Mouse (Mus musculus) midbrain, embryonic 11.5 days (tissue): ENCODE measurements at regions not wholly inside any gene's neighbourhood (a gene's known extent, or its start where the extent isn't known, plus 50 kb on each side); places are given as distances from the start of the nearest gene placed in this dataset.

Experiments used
- ATAC-seq: fragments of 200-750 bp; cut with Nextera tagmentation; 2 replicates; pipeline ENCODE4 v1.8.0; 2017; ENCODE audit warnings: moderate TSS enrichment, moderate library complexity; ENCODE audit not compliant: low FRiP score
- DNase-seq: peaks from one replicate; pipeline ENCODE4 v3.0.0; 2015; ENCODE audit warnings: low spot score; ENCODE audit errors: missing footprints
- H3K27ac ChIP-seq: fragments of 300-500 bp; sonication (generic); 2 replicates; pipeline ENCODE4 v1.5.1; 2014; ENCODE audit warnings: low read depth, low read length
- H3K27me3 ChIP-seq: fragments of 300-500 bp; sonication (generic); 2 replicates; pipeline ENCODE4 v1.6.1; 2014; ENCODE audit warnings: mild to moderate bottlenecking, low read length, moderate library complexity, mixed read lengths; ENCODE audit not compliant: control insufficient read depth, insufficient read depth
- H3K36me3 ChIP-seq: fragments of 300-500 bp; sonication (generic); 2 replicates; pipeline ENCODE4 v1.6.1; 2014; ENCODE audit warnings: mild to moderate bottlenecking, low read length, moderate library complexity, mixed read lengths; ENCODE audit not compliant: control insufficient read depth, insufficient read depth
- H3K4me1 ChIP-seq: fragments of 300-500 bp; sonication (generic); 2 replicates; pipeline ENCODE4 v1.6.1; 2014; ENCODE audit warnings: low read length; ENCODE audit not compliant: control insufficient read depth, insufficient read depth
- H3K4me2 ChIP-seq: fragments of 300-500 bp; sonication (generic); 2 replicates; pipeline ENCODE4 v1.6.1; 2014; ENCODE audit warnings: mild to moderate bottlenecking, moderate library complexity
- H3K4me3 ChIP-seq: fragments of 300-500 bp; sonication (generic); 2 replicates; pipeline ENCODE4 v1.5.1; 2014; ENCODE audit warnings: low read depth, low read length
- H3K9ac ChIP-seq: fragments of 300-500 bp; sonication (generic); 2 replicates; pipeline ENCODE4 v1.6.1; 2014; ENCODE audit warnings: low read length
- H3K9me3 ChIP-seq: fragments of 300-500 bp; sonication (generic); 2 replicates; pipeline ENCODE4 v1.6.1; 2016; ENCODE audit warnings: low read length; ENCODE audit not compliant: control insufficient read depth
- WGBS: fragments of 180-500 bp; shearing (Covaris S2); extraction: QIAGEN DNeasy Blood & Tissue Kit; methylation state at CpG from one replicate; pipeline ENCODE4 v1.1.7; 2014; 5-methylcytosine and 5-hydroxymethylcytosine counted together

DNA sequence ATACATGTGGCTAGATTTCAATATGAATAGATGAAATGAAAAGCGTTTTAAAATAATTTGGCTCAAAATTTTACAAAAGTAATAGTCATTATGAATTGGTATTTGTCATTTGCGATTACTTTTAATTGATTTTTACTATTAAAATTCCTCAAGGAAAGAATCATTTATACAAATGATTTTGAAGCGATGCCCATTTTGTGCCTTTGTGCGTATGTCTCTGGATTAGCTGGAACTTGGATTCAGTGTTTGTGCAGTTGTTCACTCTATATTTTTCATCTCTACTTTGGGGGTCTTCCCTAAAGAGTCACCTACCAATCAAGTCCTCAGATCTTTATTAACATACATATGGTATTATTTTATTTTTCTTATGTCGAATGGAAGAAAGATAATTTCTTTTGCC, 274.3 kb downstream of the Ptprc start:
- peak overlapping the region; percentile 56 for H3K4me3 ChIP-seq
- H3K36me3 ChIP-seq = no peaks in the 10 kb centered on the region
- H3K27ac ChIP-seq = peak overlapping the region; percentile 86
- H3K4me2 ChIP-seq = peak overlapping the region; percentile 64
- peaks cover 23% of the 10 kb centered on the region for H3K4me1 ChIP-seq
- DNase-seq = no peak
- no peaks in the 10 kb centered on the region for H3K9me3 ChIP-seq
- 52% methylated on average over 5 of the region's 5 CpGs for WGBS
- no peak for ATAC-seq
- peak overlapping the region; percentile 83 for H3K9ac ChIP-seq
- H3K27me3 ChIP-seq = no peaks in the 10 kb centered on the region

DNA sequence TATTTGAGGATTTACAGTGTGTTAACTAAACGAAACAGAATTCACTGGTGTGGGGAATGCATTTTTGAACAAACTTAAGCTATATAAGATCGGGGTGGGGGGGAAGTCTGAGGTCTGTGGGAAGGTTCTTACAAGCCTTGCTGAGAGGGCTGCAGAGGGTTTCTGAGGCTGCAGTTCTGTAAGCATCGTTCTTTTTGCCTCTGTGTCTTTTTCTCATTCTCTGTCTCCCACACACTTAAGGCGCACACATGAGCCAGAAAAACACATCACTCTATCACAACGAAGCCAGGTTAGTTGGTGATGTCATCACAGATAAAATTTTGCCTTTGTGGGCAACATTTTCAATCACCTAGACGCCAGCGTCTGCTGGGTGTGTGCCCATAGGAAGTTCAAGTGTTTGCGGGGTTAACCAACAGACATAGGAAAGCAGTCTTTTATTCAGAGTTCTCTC, 274.9 kb downstream of the Ptprc start:
- peak overlapping the region; percentile 64 for H3K4me2 ChIP-seq
- H3K27ac ChIP-seq = peak overlapping the region; percentile 86
- ATAC-seq (peak; percentile 45), DNase-seq (peak; percentile 97)
- H3K27me3 ChIP-seq = no peaks in the 10 kb centered on the region
- no peaks in the 10 kb centered on the region for H3K9me3 ChIP-seq
- peak overlapping the region; percentile 56 for H3K4me3 ChIP-seq
- peaks cover 20% of the 10 kb centered on the region for H3K4me1 ChIP-seq
- WGBS = 14% methylated on average over 8 of the region's 8 CpGs
- peak overlapping the region; percentile 83 for H3K9ac ChIP-seq
- no peaks in the 10 kb centered on the region for H3K36me3 ChIP-seq

DNA sequence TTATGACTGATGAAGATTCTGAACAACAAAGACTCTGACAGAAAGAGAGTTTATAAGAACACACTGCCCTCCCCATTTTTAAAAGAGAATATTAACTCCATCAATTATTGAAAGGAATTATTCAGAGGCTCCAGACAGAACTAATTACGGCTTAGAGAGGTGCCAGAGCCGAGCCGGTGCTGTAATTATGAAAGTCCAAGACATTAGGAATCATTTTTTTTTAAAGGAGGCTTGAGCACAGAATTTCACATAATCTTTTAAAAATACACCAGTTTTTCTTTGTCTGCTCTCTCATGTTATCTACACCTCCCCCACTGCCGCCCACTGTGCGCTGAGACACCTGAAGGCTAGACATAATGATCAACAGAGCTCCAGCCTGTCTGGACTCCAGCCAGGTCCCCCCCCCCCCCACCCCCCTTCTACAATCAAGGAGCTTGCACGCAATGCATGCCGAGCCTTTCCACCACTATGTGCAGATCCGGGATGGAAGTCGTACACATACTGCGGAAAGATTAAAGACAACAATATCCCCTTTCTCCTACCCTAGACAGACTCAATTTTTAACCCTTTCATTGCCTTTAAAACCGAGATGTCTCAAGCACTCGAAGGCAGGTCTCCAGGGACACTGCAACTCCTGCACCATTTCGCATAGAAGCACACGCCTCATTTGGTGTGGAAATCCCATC, 275.4 kb downstream of the Ptprc start:
- no peaks in the 10 kb centered on the region for H3K27me3 ChIP-seq
- peak overlapping the region; percentile 86 for H3K27ac ChIP-seq
- H3K4me3 ChIP-seq = peak overlapping the region; percentile 56
- under 1% methylated on average over 14 of the region's 14 CpGs for WGBS
- peak overlapping the region; percentile 64 for H3K4me2 ChIP-seq
- DNase-seq = peak; percentile 98
- H3K9ac ChIP-seq = peak overlapping the region; percentile 83
- H3K4me1 ChIP-seq = peaks cover 18% of the 10 kb centered on the region
- peak; percentile 88 for ATAC-seq
- no peaks in the 10 kb centered on the region for H3K36me3 ChIP-seq
- H3K9me3 ChIP-seq = no peaks in the 10 kb centered on the region

DNA sequence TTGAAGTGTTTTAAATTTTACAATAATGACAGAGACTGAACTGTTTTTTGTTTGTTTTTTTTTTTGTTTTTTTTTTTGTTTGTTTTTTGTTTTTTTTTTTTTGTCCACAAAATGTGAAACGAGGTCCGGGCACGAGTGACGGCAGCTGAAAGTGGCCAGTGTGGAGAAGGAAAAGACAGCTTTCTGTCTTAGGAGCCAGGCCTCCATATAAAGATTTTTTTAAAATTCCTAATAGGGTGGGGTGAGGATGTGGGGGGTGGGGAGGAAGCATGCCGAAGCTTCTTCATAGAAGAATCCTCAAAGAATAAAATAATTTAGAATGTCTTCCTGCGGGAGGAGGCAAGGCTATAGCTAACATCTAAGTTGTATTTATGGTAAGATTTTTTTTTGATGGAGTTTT, 276.2 kb downstream of the Ptprc start:
- DNase-seq (no peak), ATAC-seq (no peak)
- H3K36me3 ChIP-seq = no peaks in the 10 kb centered on the region
- H3K4me2 ChIP-seq = peak overlapping the region; percentile 64
- peak overlapping the region; percentile 86 for H3K27ac ChIP-seq
- H3K9me3 ChIP-seq = no peaks in the 10 kb centered on the region
- H3K4me1 ChIP-seq = peaks cover 15% of the 10 kb centered on the region
- H3K4me3 ChIP-seq = peak overlapping the region; percentile 56
- 3% methylated on average over 6 of the region's 6 CpGs for WGBS
- peak overlapping the region; percentile 83 for H3K9ac ChIP-seq
- no peaks in the 10 kb centered on the region for H3K27me3 ChIP-seq

DNA sequence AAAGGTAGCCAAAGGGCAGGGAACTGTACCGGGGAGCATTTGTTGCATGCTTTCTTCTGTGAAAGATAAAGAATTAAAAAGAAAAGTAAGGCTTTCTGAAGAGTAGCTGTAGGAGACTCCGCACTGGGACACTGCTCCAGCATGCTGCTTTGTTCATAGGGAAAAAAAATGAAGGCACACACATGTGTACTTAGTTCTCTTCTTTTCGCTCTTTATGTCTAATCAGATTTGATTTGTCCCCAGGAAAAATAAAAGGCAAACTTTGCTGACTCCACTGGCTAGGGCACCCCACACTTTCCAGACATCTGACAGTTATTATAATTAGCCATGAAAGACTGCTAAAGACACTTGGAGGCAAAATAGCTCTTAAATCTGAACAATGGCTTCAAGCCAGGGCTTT, 276.6 kb downstream of the Ptprc start:
- under 1% methylated on average over 3 of the region's 3 CpGs for WGBS
- peak; percentile 95 for DNase-seq
- H3K4me3 ChIP-seq = peak overlapping the region; percentile 56
- H3K4me1 ChIP-seq = peaks cover 15% of the 10 kb centered on the region
- H3K36me3 ChIP-seq = no peaks in the 10 kb centered on the region
- H3K27ac ChIP-seq = peak overlapping the region; percentile 86
- H3K9ac ChIP-seq = peak overlapping the region; percentile 83
- no peaks in the 10 kb centered on the region for H3K9me3 ChIP-seq
- no peaks in the 10 kb centered on the region for H3K27me3 ChIP-seq
- ATAC-seq = 0 out of 2 replicates have a peak, but pooled peaks have one; percentile 13
- peak overlapping the region; percentile 64 for H3K4me2 ChIP-seq

DNA sequence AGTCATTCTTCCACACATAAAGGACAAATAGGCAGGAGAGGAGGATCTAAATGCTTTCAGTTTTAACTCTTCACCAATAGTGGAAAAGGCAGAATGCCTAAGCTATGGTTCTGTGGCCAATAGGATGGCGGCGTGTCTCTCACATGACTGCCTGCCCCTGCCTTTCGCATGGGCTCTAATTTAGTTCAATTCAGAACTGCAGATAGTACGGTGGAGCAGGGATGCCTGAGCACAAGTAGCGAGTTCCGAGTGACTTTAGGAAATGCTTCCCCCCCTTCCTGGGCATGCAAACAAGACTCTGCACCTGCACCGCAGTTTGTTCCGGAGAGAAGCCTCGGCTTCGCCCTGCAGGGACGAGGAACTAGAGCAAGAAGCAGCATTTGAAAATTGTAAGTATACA, 277.1 kb downstream of the Ptprc start:
- H3K9me3 ChIP-seq = no peaks in the 10 kb centered on the region
- peak overlapping the region; percentile 64 for H3K4me2 ChIP-seq
- DNase-seq (no peak), ATAC-seq (peak; percentile 94)
- peak overlapping the region; percentile 83 for H3K9ac ChIP-seq
- no peaks in the 10 kb centered on the region for H3K36me3 ChIP-seq
- peaks cover 15% of the 10 kb centered on the region for H3K4me1 ChIP-seq
- no peaks in the 10 kb centered on the region for H3K27me3 ChIP-seq
- H3K4me3 ChIP-seq = peak overlapping the region; percentile 56
- 0% methylated on average over 11 of the region's 11 CpGs for WGBS
- H3K27ac ChIP-seq = peak overlapping the region; percentile 86

DNA sequence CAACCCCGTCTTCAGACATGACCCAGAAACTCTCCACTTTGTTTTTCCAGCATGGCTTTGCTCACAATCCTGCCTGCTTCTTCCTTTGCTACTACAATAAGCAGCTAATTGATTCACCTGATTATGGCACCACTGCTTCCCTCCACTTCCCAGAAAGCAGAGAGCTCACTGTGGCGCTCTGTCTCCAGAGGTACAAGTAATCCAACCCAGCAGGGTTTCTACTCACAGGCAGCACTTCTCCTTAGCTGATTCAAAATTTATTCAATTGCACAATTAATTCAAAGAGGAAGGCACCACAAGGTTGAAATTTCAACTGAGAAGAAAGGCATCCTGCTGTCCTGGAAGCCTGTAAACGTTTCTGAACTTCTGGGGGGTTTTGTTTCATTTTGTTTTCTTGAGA, 293.9 kb downstream of the Ptprc start:
- no peak overlapping the region for H3K9ac ChIP-seq
- no peaks in the 10 kb centered on the region for H3K27me3 ChIP-seq
- no peaks in the 10 kb centered on the region for H3K4me1 ChIP-seq
- no peak overlapping the region for H3K27ac ChIP-seq
- no peak overlapping the region for H3K4me2 ChIP-seq
- DNase-seq (no peak), ATAC-seq (no peak)
- no peaks in the 10 kb centered on the region for H3K36me3 ChIP-seq
- 14% methylated on average over 3 of the region's 3 CpGs for WGBS
- H3K4me3 ChIP-seq = no peak overlapping the region
- no peaks in the 10 kb centered on the region for H3K9me3 ChIP-seq

DNA sequence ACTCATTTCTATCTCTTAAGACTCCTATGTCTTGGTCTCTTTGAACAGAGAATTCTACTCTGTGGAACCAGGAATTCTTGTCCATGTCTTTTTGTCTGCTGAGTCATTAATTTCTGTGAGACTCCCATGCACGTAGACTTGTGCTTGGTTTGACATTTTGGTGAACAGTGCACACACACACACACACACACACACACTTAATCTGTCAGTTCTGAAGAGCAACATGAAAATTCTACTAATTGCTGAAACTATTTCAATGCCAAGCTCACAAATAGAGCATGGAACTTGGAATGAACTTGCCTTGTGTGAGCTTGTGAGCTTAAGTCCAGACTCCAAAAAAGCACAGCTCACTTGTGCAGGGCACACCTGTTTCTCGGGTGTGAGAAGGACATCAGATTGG, 301.1 kb downstream of the Ptprc start:
- H3K36me3 ChIP-seq = no peaks in the 10 kb centered on the region
- H3K9ac ChIP-seq = no peak overlapping the region
- no peak overlapping the region for H3K4me3 ChIP-seq
- no peaks in the 10 kb centered on the region for H3K27me3 ChIP-seq
- no peaks in the 10 kb centered on the region for H3K9me3 ChIP-seq
- DNase-seq (no peak), ATAC-seq (no peak)
- no peak overlapping the region for H3K4me2 ChIP-seq
- no peak overlapping the region for H3K27ac ChIP-seq
- no peaks in the 10 kb centered on the region for H3K4me1 ChIP-seq
- 71% methylated on average over 2 of the region's 2 CpGs for WGBS

DNA sequence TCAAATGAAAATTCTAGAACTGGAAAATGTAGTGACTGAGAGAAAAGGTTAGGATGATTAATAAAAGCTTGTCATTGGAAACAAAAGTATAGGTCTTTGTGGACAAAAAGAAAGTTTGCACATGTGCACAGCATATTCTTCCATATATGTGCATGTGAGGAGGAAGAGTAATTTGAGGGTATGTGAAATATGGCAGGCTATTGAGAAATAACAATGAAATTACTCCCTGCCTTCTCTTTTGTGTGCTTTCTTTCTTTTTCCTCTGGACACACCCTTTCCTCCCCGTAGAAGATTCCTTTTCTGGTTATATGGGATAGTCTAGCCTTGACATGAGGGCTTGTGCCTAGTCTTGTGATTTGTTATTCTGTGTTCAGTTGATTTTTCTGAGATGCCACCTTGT, 301.9 kb downstream of the Ptprc start:
- H3K4me3 ChIP-seq = no peak overlapping the region
- no peaks in the 10 kb centered on the region for H3K36me3 ChIP-seq
- no peaks in the 10 kb centered on the region for H3K9me3 ChIP-seq
- no peak overlapping the region for H3K27ac ChIP-seq
- H3K4me1 ChIP-seq = no peaks in the 10 kb centered on the region
- H3K9ac ChIP-seq = no peak overlapping the region
- ATAC-seq (no peak), DNase-seq (no peak)
- H3K4me2 ChIP-seq = no peak overlapping the region
- 72% methylated on average over 1 of the region's 1 CpGs for WGBS
- H3K27me3 ChIP-seq = no peaks in the 10 kb centered on the region
